Mouse (Mus musculus): Measurements from ENCODE around the gene Nostrin.

Nostrin gene

DNA sequence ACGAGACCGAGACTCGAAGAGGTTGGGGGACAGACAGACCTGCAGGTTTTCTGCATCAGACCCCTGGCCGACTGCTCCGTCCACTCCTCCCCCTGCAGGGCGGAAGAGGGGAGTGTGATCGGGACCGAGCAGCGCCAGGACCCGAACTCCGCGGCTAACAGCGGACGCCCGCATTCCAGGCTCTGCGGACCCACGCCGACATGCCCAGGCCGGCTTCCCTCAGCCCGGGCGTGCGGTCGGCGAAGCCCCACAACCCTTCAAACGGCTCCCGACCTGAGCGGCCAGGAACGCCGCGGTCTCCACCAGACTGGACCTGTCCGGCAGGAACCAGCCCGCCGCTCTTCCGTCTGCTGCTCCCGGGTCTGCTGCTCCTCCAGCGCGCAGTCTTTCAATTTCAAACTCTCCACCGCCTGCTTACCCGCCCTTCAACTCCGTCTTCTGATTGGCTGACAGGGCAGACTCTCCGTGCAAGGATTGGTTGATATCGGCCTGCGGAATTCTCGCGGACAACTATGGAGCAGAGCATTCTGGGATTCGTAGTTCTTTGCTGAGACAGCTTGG is 70.3 kb downstream of the Nostrin start, which contains the start of gene Spc25:
TSS of gene Spc25 (minus strand) at position 404 of the 561 bp plus-strand sequence.
- DNase-seq: peak; percentile 93

DNA sequence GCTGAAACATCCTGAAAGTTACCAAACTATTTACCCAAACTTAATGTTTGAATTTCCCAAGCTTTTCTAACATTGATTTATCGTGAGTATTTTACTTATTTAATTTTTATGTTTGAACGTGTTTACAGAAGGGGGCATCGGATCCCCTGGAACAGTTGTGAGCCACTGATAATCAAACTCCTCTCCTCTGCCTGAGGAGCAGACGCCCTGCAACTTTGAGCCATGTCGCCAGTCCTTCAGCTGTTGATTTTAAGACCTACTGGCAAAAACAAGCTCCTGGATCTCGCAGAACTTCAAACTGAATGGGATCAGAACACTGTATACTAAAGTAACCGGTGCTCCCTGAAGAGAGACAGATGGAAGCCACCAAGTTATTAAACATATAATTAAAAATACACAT is 70.9 kb downstream of the Nostrin start:
- peak in 1 of 2 experiments; percentile 4 for DNase-seq

- no peak for DNase-seq
Measured at GRCm38 (mm10) chr2:69209684-69210083, 74.1 kb downstream of the Nostrin start.

GRCm38 (mm10) chr2:69210773-69211172 is 75.2 kb downstream of the Nostrin start, which contains the start of gene G6pc2:
Gene G6pc2 (plus strand): TSS chr2:69211073.
- DNase-seq: no peak

DNA sequence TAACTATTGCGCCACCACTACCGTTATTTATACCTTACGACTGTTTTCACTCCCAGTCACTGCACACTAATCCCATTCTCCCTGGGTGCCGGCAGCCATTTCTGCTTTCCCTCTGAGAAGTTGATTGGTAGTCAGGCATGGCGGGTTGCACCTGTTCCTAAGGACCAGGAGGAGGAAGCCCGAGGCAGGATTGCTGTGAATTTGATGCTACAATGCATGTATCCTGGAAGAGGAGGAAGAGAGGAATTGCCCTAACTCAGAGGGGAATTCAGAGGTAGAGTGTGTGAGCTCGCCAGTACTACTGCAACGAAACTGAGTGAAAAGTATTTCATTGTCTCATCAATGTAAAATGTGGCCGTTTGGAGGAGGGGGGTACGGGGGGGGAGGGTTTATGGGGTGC is 77.1 kb downstream of the Nostrin start:
- DNase-seq: no peak

GRCm38 (mm10) chr2:69215242-69215641 is 79.6 kb downstream of the Nostrin start:
- DNase-seq: no peak

- no peak for DNase-seq
Measured at GRCm38 (mm10) chr2:69221868-69222416, 86.3 kb downstream of the Nostrin start.

GRCm38 (mm10) chr2:69222815-69223214 is 87.2 kb downstream of the Nostrin start:
- DNase-seq: no peak

- DNase-seq: no peak
Measured at GRCm38 (mm10) chr2:69224724-69225123, 89.1 kb downstream of the Nostrin start.

DNA sequence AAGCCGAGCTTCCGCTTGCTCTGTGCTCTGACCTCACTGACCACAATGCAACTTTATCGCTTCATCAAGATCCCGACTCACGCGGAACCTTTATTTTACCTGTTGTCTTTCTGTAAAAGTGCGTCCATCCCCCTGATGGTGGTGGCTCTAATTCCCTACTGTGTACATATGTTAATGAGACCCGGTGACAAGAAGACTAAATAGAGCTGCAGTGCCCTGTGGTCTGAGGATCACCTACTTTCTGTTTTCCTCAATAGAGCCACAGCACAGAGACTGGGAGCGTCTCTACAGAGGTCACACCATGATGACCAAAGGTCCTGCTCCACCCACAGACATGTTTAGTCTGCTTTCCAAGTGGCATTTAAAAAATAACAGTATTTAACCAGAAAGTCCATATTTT is 91.3 kb downstream of the Nostrin start:
- DNase-seq: no peak

GRCm38 (mm10) chr2:69228635-69229034 is 93.0 kb downstream of the Nostrin start:
- DNase-seq: no peak

- DNase-seq: no peak
Measured at GRCm38 (mm10) chr2:69230137-69230536, 94.5 kb downstream of the Nostrin start.

- no peak for DNase-seq
Measured at GRCm38 (mm10) chr2:69232101-69232500, 96.5 kb downstream of the Nostrin start.

- no peak for DNase-seq
Measured at GRCm38 (mm10) chr2:69234976-69235678, 99.5 kb downstream of the Nostrin start.

All from cerebellum, postnatal 10 days (tissue).